Mouse (Mus musculus): ENCODE measurements at regions not wholly inside any gene's neighbourhood (a gene's known extent, or its start where the extent isn't known, plus 50 kb on each side); places are given as distances from the start of the nearest gene placed in this dataset.
A peak's percentile ranks its signal among the peaks of the same experiment; 100 is the strongest.

- intact Hi-C loops (cut with DNase I), result no loop called here
Observed at GRCm38 (mm10) chr10:22921035-22921965, 101.3 kb upstream of the Tcf21 start.

GRCm38 (mm10) chr10:22919869-22920268 is 99.9 kb upstream of the Tcf21 start:
- intact Hi-C loops (cut with DNase I), result no loop called here
- no peak for DNase-seq

More at GRCm38 (mm10) chr10:22921035-22921965, 101.3 kb upstream of the Tcf21 start:
- no peak for DNase-seq

- intact Hi-C loops (cut with DNase I), result no loop called here
- DNase-seq, result no peak
Observed at GRCm38 (mm10) chr10:22917797-22918196, 97.8 kb upstream of the Tcf21 start.

GRCm38 (mm10) chr10:22915785-22916514 is 96.0 kb upstream of the Tcf21 start:
- no peak for DNase-seq
- intact Hi-C loops (cut with DNase I), result no loop called here

- DNase-seq, result no peak
- intact Hi-C loops (cut with DNase I), result no loop called here
Observed at GRCm38 (mm10) chr10:22913112-22913511, 93.1 kb upstream of the Tcf21 start.

- intact Hi-C loops (cut with DNase I), result no loop called here
- DNase-seq, result no peak
Observed at GRCm38 (mm10) chr10:22908640-22909039, 88.7 kb upstream of the Tcf21 start.

- DNase-seq, result no peak
- intact Hi-C loops (cut with DNase I), result no loop called here
Observed at GRCm38 (mm10) chr10:22905281-22905680, 85.3 kb upstream of the Tcf21 start.

GRCm38 (mm10) chr10:22893442-22893985 is 73.5 kb upstream of the Tcf21 start:
- intact Hi-C loops (cut with DNase I), result no loop called here

GRCm38 (mm10) chr10:22887451-22887850 is 67.5 kb upstream of the Tcf21 start:
- intact Hi-C loops (cut with DNase I), result no loop called here
- peak in 1 of 2 experiments; percentile 18 for DNase-seq

More at GRCm38 (mm10) chr10:22893442-22893985, 73.5 kb upstream of the Tcf21 start:
- DNase-seq, result no peak

GRCm38 (mm10) chr10:22879714-22880113 is 59.7 kb upstream of the Tcf21 start:
- DNase-seq, result no peak
- intact Hi-C loops (cut with DNase I), result no loop called here

GRCm38 (mm10) chr10:22877536-22878130 is 57.7 kb upstream of the Tcf21 start:
- intact Hi-C loops (cut with DNase I), result no loop called here

GRCm38 (mm10) chr10:22877028-22877427 is 57.1 kb upstream of the Tcf21 start:
- intact Hi-C loops (cut with DNase I), result no loop called here
- DNase-seq, result no peak

More at GRCm38 (mm10) chr10:22877536-22878130, 57.7 kb upstream of the Tcf21 start:
- no peak for DNase-seq

- no peak for DNase-seq
- intact Hi-C loops (cut with DNase I), result no loop called here
Observed at GRCm38 (mm10) chr10:22875675-22876074, 55.7 kb upstream of the Tcf21 start.

- intact Hi-C loops (cut with DNase I), result no loop called here
- DNase-seq, result no peak
Observed at GRCm38 (mm10) chr10:22875181-22875580, 55.2 kb upstream of the Tcf21 start.

All from gastrocnemius, postnatal 36 days (tissue).